Mouse (Mus musculus) bone marrow, adult 2 months (tissue): ENCODE data around the gene Dnah17.

Source experiments
- CTCF ChIP-seq: fragments of 200-500 bp; IDR thresholded peaks from 2 replicates; pipeline ENCODE4 v1.5.1; 2011; ENCODE audit warnings: low read length, control low read depth; ENCODE audit not compliant: control insufficient read depth, insufficient read depth
- POLR2A ChIP-seq: fragments of 200-500 bp; IDR thresholded peaks from 2 replicates; pipeline ENCODE4 v1.6.1; 2011; ENCODE audit warnings: low read depth, mild to moderate bottlenecking, control low read depth, low read length, borderline replicate concordance; ENCODE audit not compliant: control insufficient read depth

- TF ChIP-seq POLR2A, result no peak
- TF ChIP-seq CTCF, result no peak
Observed at GRCm38 (mm10) chr11:118000565-118001215, 129.7 kb downstream of the Dnah17 start.
